Mouse (Mus musculus): ENCODE measurements at regions not wholly inside any gene's neighbourhood (a gene's known extent, or its start where the extent isn't known, plus 50 kb on each side); places are given as distances from the start of the nearest gene placed in this dataset.
A peak's percentile ranks its signal among the peaks of the same experiment; 100 is the strongest.

DNA sequence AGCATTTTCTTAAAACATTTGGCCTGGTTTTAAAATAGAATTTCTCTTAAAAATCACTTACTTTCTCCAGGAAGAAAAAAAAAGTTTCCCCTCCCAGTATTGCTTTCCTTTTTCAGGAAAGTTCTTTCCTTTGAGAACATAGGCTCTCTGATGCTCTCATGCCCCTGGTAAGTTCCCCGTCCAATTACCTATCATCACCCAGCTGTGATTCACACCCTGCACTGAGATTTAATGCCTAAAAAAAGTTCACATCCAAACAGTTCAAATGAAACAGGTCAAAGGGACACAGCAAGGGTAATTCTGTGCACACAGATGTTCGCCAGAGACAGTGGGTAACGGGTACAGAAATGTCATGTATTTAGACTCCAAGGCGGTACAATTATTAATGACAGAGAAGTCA, 191.8 kb upstream of the Tll1 start:
- H3K4me3 ChIP-seq: no peak overlapping the region
- no peak for DNase-seq
- TF ChIP-seq CTCF (IDR thresholded peaks at IDR 0.05): no peak
- no peak overlapping the region for H3K27ac ChIP-seq
- intact Hi-C loops (cut with DNase I): no loop called here

DNA sequence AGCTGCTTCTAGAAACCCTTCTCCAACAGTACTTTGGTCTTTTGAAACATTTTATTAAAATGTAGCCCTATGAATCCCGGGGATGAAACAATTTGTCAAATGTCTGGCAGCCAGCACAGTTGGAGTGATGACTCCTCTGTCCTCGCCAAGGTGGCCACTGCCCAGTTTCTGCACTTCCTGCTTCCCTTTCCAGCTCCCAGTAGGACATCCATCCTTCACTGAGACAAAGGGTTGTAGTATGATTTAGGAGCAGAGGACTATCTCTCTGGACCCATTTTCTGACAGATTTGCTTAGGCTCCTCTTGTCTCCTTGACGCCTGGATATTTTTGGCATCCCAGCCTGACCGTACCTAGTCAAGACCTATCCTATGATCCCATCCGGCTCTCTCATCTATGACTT, 189.7 kb upstream of the Tll1 start:
- TF ChIP-seq CTCF (IDR thresholded peaks at IDR 0.05): no peak
- H3K4me3 ChIP-seq: no peak overlapping the region
- no peak overlapping the region for H3K27ac ChIP-seq
- intact Hi-C loops (cut with DNase I): no loop called here
- DNase-seq: peak; percentile 57

DNA sequence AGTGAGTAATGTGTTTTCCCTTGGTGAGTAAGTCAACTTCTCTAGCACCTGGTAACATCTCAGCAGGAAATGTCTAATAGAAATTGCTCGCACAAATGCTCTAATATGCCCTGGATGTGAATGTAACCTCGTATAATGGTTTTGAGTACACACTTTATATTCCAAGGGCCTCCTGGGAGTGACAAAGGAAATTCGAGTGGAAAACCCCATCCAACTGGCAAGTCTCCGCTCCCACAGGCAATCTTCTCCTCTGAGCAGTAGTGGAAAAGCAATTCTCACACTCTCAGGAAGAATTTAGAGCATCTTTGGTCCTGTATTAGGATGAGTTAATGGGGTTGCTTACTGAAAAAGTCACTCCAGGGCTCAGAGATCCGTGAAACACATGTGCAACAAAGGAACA, 183.4 kb upstream of the Tll1 start:
- no peak overlapping the region for H3K27ac ChIP-seq
- TF ChIP-seq CTCF (IDR thresholded peaks at IDR 0.05): no peak
- H3K4me3 ChIP-seq: no peak overlapping the region
- intact Hi-C loops (cut with DNase I): no loop called here
- peak; percentile 45 for DNase-seq

DNA sequence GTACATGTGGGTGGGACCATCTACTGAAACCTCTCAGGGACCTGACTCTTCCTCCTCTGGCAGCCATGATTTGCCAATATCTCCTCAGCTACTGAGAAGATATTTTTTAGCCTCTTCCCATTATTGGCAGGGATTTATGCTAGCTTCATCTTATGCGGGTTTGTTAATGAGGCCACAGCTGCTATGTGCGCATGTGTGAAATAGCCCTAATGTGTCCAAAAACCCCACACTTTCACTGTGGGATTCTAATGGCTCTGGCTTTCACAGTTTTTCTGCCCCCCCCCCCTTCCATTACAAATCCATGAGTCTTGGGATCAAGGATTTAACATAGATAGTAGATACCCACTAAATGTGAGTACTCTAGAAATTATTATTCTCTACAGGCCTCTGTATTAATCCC, 182.2 kb upstream of the Tll1 start:
- no peak for DNase-seq
- Histone ChIP-seq H3K27ac (no peak overlapping the region), H3K4me3 (no peak overlapping the region)
- intact Hi-C loops (cut with DNase I): no loop called here
- TF ChIP-seq CTCF (IDR thresholded peaks at IDR 0.05): no peak

DNA sequence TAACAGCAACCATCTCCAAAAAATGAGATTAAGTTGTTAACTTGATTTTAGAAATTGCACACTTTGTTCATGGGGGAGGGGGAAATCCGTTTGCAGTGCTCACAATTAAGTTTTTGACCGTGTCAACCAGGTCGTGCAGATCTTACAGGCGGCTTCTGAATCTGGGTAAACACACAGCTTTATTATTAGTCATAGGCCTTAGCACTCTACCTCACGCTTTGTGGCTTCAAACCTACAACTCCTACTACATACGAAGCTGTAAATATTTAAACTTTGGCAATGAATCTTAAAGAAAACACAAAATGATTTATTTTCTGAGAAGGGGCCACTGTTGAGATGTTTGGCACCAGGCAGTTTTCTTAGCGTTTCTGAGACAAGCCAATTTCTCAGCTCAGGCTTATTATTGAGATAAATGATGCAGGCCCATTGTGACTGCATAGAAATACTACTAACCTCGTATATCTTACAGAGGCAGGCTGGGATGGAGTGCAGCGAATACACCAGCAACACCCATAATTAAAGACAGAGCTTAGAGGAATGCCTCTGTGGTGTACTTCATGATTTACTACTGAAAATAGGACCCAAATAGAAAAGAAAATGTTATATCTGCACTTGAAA, 173.8 kb upstream of the Tll1 start:
- no peak for DNase-seq
- no peak overlapping the region for H3K4me3 ChIP-seq
- TF ChIP-seq CTCF (IDR thresholded peaks at IDR 0.05): no peak
- no peak overlapping the region for H3K27ac ChIP-seq
- intact Hi-C loops (cut with DNase I): no loop called here

DNA sequence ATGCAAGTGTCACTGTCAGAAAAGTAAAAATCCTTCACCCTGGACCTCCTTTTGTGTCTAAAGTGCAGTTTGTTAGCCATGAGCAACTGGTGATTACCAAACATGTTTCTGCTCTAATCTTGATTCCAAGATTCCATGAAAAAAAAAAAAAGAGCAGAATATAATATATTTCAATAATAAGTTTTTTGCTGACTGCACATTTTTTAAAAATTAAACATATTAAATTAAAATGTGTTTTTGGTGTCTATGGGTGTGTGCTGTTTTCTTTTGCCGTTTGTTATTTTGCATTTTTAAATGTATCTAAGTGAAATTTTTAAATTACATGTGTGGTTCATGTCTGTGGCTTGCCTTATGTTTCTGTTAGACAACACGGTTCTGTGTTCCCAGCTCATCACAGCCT, 171.8 kb upstream of the Tll1 start:
- no peak for DNase-seq
- H3K4me3 ChIP-seq: no peak overlapping the region
- intact Hi-C loops (cut with DNase I): no loop called here
- H3K27ac ChIP-seq: no peak overlapping the region
- no peak for TF ChIP-seq CTCF (IDR thresholded peaks at IDR 0.05)

DNA sequence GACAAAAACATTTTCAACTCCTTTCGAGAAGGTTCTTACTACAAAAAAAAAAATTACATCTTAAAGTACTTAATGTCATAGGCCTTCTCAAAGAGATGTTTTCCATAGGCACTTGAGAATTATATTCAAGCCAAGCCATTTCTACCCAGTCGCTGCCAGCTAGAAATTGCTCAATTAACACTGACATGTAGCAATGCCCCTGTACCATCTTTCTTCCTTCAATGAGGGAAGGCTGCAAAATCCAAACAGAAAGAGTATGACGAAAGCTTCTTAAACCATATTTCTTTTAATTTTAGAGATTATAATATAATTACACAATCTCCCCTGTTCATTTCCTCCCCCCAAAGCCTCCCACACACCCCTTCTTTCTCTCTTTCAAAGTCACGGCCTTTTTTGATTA, 169.4 kb upstream of the Tll1 start:
- Histone ChIP-seq H3K27ac (no peak overlapping the region), H3K4me3 (no peak overlapping the region)
- TF ChIP-seq CTCF (IDR thresholded peaks at IDR 0.05): no peak
- no peak for DNase-seq
- intact Hi-C loops (cut with DNase I): no loop called here

DNA sequence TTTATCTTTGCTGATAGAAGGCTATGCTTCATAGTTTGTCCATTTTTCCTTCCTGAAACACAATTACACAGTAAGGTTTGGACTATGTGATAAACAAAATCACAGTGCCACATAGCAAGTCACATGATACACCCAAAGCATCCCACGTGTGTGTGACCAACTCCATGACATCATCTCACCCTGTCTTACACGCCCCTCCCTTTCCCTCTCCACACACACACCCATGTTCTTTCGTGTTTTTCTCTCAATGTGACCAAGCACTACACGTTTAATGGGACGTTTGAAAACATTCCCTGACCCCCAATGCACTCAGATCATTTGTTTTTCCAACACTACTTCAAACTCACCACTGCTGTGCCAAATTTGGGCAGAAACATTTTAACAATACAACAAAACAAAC, 168.9 kb upstream of the Tll1 start:
- intact Hi-C loops (cut with DNase I): no loop called here
- no peak for DNase-seq
- H3K4me3 ChIP-seq: no peak overlapping the region
- no peak for TF ChIP-seq CTCF (IDR thresholded peaks at IDR 0.05)
- H3K27ac ChIP-seq: no peak overlapping the region

DNA sequence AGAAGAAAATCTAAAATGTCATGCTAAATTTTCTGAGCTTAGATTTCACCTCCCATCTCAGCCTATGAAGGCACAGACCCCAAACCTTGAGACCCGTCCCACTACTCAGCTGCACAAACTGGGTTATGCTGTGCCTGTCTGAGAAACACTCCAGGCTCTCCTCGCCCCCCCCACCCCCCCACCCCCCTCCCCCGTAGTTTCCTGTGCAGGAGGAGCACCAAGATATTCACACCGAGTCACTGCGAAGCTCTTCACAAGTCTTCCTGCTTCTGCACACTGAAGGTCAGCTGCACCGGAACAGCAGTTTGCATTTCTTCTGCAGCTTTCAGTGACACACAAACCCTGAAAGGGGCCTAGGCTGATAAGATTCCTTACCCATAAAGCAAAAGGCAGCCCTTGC, 163.9 kb upstream of the Tll1 start:
- intact Hi-C loops (cut with DNase I): no loop called here
- no peak for DNase-seq
- TF ChIP-seq CTCF (IDR thresholded peaks at IDR 0.05): no peak
- no peak overlapping the region for H3K27ac ChIP-seq
- H3K4me3 ChIP-seq: no peak overlapping the region

DNA sequence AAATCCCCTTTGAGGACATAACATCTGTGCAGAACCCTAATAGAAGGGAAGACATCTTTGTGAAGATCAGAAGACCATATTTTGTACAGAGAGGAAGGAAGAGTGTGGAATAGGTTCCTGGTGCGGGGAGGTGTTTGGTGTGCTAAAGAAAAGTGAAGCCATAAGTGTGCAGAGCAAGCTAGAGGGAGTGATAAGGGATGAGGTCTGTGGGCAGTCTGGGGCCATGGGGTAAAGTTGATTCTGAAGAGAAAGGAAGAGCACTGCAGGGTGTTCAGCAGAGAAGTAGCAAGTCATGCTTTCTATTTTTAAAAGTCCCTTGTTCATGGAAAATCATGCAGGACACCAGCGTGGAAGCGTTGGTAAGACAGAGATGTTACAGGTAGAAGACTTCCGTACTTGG, 161.8 kb upstream of the Tll1 start:
- DNase-seq: no peak
- no peak for TF ChIP-seq CTCF (IDR thresholded peaks at IDR 0.05)

DNA sequence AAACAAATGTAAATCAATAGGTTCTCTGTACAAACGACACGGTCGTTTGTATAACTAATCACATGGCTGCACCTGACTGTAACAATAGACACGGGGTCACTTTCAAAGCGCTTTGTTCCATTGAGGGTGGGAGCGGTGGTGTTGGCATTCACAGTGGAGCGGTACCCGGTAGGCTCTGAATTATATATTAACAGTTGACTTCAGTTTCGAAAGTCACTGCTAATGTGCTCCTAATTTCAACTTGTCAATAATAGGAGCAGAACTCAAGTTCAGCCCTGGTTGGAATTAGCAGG, 160.8 kb upstream of the Tll1 start:
- intact Hi-C loops (cut with DNase I): no loop called here
- no peak overlapping the region for H3K27ac ChIP-seq
- no peak for TF ChIP-seq CTCF (IDR thresholded peaks at IDR 0.05)
- DNase-seq: no peak
- H3K4me3 ChIP-seq: no peak overlapping the region

More for the DNA sequence above, 161.8 kb upstream of the Tll1 start:
- intact Hi-C loops (cut with DNase I): no loop called here
- Histone ChIP-seq H3K4me3 (no peak overlapping the region), H3K27ac (no peak overlapping the region)

DNA sequence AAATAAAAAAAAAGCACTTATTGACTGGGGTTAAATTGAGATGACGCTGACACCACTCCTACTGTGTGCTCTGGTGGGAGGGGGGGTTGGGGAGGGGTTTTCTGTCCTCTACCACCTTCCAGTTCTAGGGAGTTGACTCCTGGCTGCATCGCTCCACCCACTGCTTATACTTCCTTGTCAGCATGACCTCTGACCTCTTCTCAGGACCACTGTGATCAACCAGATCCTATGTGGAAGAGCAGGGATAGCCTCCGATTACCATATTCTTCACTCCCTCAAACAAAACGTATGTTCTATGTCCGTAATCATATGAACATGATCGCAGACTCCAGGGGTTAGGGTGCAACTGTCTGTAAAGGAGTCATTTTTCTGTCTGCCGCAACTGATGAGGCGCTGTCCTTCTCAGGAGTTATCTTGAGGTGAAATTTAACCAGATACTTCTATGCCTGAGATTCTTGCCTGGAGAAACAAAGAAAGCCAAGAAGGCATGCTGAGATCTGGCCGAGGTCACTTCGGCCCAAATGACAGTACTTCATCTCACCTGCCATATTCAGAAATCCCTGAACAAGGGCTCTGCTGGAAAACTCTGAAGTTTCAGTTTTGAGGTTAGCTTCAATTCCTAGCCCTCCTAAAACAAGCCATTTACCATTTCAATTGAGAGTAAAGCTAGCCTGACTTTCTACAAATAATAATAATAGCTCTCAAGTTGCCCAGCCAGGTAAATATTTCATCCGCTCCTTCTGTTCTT, 160.3 kb upstream of the Tll1 start:
- no peak for TF ChIP-seq CTCF (IDR thresholded peaks at IDR 0.05)
- intact Hi-C loops (cut with DNase I): no loop called here
- no peak overlapping the region for H3K27ac ChIP-seq
- H3K4me3 ChIP-seq: no peak overlapping the region
- DNase-seq: no peak

DNA sequence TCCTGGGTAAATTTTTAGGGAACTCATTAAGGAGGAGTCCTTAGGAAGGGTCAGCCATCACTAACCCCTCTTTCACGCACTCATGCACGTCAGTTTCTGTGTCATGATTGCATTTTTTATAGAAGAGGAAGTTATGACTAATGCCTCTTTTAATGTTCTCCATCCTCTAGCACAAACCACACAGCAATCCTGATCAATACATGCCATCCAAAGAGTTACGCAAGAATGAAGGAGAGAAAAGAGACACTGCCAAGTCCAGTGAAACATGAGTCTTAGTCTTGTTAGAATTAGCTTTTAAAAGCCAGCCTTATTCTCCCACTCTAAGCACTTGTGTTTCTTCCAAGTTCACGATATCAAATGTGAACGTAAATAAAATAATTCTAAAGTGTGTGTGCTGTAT, 151.0 kb upstream of the Tll1 start:
- DNase-seq: no peak
- no peak for TF ChIP-seq CTCF (IDR thresholded peaks at IDR 0.05)
- intact Hi-C loops (cut with DNase I): no loop called here
- Histone ChIP-seq H3K27ac (no peak overlapping the region), H3K4me3 (no peak overlapping the region)

DNA sequence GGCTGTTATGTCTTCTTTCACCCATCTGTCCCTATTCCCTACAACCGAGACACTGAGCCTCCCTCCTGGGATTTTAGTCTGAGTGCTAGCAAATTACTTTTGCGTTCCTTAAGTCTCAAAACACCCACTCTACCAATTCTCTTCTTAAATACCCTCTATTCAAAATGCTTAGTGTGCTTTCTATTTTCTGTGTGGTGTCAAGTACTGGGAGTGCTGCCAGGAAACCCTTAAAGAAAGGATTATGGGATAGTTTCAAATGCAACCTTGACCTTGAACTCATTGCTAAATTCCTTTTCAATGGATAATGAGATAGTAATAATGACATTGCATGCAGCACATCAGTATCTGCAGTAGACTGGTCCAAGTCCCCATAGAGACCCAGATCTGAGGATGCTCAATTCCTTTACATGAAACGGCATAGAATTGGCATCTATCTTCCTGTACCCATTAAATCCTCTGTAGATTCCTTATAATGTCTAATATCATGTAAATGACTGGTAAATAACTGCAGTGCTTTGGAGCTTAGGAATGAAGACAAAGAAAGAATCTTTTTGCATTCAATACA, 142.1 kb upstream of the Tll1 start:
- intact Hi-C loops (cut with DNase I): no loop called here
- DNase-seq: no peak
- TF ChIP-seq CTCF (IDR thresholded peaks at IDR 0.05): no peak
- no peak overlapping the region for H3K27ac ChIP-seq
- no peak overlapping the region for H3K4me3 ChIP-seq

Measured in gastrocnemius, adult 2 months (tissue).